Mouse (Mus musculus) spleen, postnatal 4 days (tissue): ENCODE results near the gene Edn1.

ENCODE experiments used
- DNase-seq, 2 experiments: peaks; one replicate each; pipeline ENCODE4 v3.0.0; 2022; ENCODE audit warnings: low spot score in 2 of 2

Edn1 gene

GRCm38 (mm10) chr13:42315628-42316027 is 14.4 kb downstream of the Edn1 start:
- no peak for DNase-seq

- no peak for DNase-seq
Observed at GRCm38 (mm10) chr13:42317808-42318207, 16.5 kb downstream of the Edn1 start.

GRCm38 (mm10) chr13:42328576-42328975 is 27.3 kb downstream of the Edn1 start:
- no peak for DNase-seq

- no peak for DNase-seq
Observed at GRCm38 (mm10) chr13:42331104-42331503, 29.8 kb downstream of the Edn1 start.

- DNase-seq: no peak
Observed at GRCm38 (mm10) chr13:42334981-42335380, 33.7 kb downstream of the Edn1 start.

- no peak for DNase-seq
Observed at GRCm38 (mm10) chr13:42336414-42336813, 35.1 kb downstream of the Edn1 start.

GRCm38 (mm10) chr13:42337072-42337471 is 35.8 kb downstream of the Edn1 start:
- no peak for DNase-seq

GRCm38 (mm10) chr13:42339466-42339865 is 38.2 kb downstream of the Edn1 start:
- DNase-seq: no peak

- DNase-seq: no peak
Observed at GRCm38 (mm10) chr13:42341871-42342532, 40.7 kb downstream of the Edn1 start.

- DNase-seq: no peak
Observed at GRCm38 (mm10) chr13:42345439-42345838, 44.2 kb downstream of the Edn1 start.

- no peak for DNase-seq
Observed at GRCm38 (mm10) chr13:42346414-42346813, 45.1 kb downstream of the Edn1 start.

- DNase-seq: no peak
Observed at GRCm38 (mm10) chr13:42351675-42352074, 50.4 kb downstream of the Edn1 start.
